Mouse (Mus musculus): ENCODE measurements around the gene Gm6890.
"Not testable (repeated sequence)": the region's sequence is repeated elsewhere in the genome, so short reads cannot be mapped to it uniquely, and the experiment has no call there.

The Gm6890 gene

DNA sequence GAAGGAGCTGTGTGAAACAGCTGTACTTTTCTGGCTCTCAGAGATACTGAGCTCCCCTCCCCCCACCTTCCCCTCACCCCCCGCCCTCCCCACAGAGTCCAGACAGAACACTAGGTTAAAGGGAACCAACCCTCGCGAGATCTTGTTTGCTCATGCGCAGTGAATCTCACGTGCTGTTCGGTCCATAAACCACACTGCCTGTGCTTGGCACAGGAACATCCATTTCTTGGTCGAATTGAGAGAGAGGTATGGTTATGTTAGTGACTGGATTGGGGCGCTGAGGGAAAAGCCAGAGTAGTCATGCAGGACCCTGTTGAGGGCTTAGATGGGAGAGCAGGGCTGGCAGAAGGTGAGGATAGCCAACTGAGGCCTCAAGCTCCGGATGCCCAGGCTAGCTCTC, at the start of gene Gm6890:
Gene Gm6890, plus strand, starts transcription at position 301 of the 400 bp plus-strand sequence.
- H3K36me3 ChIP-seq (ENCODE audit: control insufficient read depth, insufficient read depth, low read length, poor library complexity, severe bottlenecking); DNase-seq (ENCODE audit: low read depth, low spot score); H3K27me3 ChIP-seq (ENCODE audit: control insufficient read depth, insufficient read depth, low read length, poor library complexity, severe bottlenecking): not testable (repeated sequence)

GRCm38 (mm10) chrX:74726195-74726594, 14.5 kb upstream of the Gm6890 start:
- H3K36me3 ChIP-seq (ENCODE audit: control insufficient read depth, insufficient read depth, low read length, poor library complexity, severe bottlenecking); H3K27me3 ChIP-seq (ENCODE audit: control insufficient read depth, insufficient read depth, low read length, poor library complexity, severe bottlenecking); DNase-seq (ENCODE audit: low read depth, low spot score): not testable (repeated sequence)

DNA sequence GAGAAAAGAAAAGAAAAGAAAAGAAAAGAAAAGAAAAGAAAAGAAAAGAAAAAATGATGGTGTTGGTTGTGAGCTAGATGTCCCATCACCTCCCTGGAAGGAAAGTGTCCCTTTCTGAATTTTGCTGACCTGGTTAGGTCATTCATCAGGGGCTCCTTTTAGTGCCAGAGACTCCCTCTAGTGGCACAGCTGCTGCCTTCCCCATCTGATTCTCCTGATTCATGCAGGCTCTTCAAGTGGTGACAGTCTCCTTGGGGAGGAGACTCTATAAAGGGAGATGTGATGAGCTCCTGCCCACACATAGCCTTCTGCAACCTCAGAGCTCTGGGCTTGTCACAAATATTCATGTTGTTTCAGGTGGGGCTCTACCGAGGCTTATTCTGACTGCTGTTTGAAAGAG, 30.0 kb downstream of the Gm6890 start:
- DNase-seq (ENCODE audit: low read depth, low spot score); H3K36me3 ChIP-seq (ENCODE audit: control insufficient read depth, insufficient read depth, low read length, poor library complexity, severe bottlenecking); H3K27me3 ChIP-seq (ENCODE audit: control insufficient read depth, insufficient read depth, low read length, poor library complexity, severe bottlenecking): not testable (repeated sequence)
